In the genomic region with DNA sequence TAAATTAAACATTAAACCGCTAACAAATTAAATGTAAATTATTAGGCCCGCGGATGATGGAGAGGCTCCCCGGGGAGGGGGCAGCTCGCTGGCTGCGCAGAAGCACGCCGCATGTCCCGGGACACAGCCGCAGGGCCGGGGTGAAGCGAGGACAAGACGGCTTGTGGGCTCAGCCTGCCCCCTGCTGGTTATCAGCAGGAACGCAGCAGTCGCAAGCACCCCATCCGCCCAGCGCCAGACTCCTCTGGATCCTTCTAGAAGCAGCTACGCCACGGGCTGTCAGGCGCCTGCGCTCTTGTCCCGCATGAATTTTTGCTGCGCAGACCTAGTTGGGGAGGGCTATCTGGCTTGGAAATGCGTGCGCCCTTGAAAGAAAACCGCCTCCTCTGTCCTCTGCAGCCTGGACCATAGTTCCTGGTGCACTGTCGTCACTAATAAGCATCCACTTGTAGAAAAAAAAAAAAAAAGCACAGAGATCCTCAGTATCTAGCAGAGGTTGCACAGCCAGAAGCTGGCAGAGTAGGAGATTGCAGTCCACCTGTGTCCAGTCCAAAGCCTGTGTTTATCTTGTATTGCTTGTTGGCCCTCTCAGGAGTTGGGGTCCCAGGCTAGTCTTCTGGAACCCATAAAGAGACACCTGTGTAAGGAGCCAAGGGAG, we compare ENCODE assay signal across 7 mouse cellular contexts.
DNase-seq lines count a peak whose midpoint lies in the region; ATAC-seq lines count a peak whose summit lies in the region.

No protein-coding gene starts in this region.

- H3K4me3 ChIP-seq in embryonic facial prominence, embryonic 10.5 days, result peak overlapping the region; percentile 14; the same call in 1 of the 2 replicates
- 0 out of 2 replicates have a peak overlapping the region, but pooled peaks have one; percentile 8 for H3K4me3 ChIP-seq in midbrain, embryonic 14.5 days (replicated peaks; ENCODE audit: low read depth, low read length)

- peaks cover 45% of the 10 kb centered on the region for H3K4me1 ChIP-seq in embryonic facial prominence, embryonic 10.5 days
- H3K4me1 ChIP-seq in midbrain, embryonic 14.5 days (ENCODE audit: control insufficient read depth, insufficient read depth, low read length), result peaks cover 24% of the 10 kb centered on the region

- peaks cover 58% of the 10 kb centered on the region for H3K27me3 ChIP-seq in embryonic facial prominence, embryonic 10.5 days (replicated peaks; ENCODE audit: low read depth, poor library complexity, severe bottlenecking)
- peaks cover 3% of the 10 kb centered on the region; the same call in 1 of the 2 replicates for H3K27me3 ChIP-seq in midbrain, embryonic 14.5 days (ENCODE audit: control insufficient read depth, insufficient read depth, low read length)

- peak; percentile 83; the same call in 1 of the 2 replicates for ATAC-seq in midbrain, embryonic 14.5 days (ENCODE audit: low FRiP score, low TSS enrichment)

- H3K9ac ChIP-seq in midbrain, embryonic 14.5 days (replicated peaks; ENCODE audit: low read length), result no peak overlapping the region

- H3K9me3 ChIP-seq in embryonic facial prominence, embryonic 10.5 days, result no peaks in the 10 kb centered on the region
- H3K9me3 ChIP-seq in midbrain, embryonic 14.5 days (ENCODE audit: control insufficient read depth, low read length), result no peaks in the 10 kb centered on the region

- H3K36me3 ChIP-seq in embryonic facial prominence, embryonic 10.5 days (replicated peaks), result no peaks in the 10 kb centered on the region
- H3K36me3 ChIP-seq in midbrain, embryonic 14.5 days (ENCODE audit: control insufficient read depth, insufficient read depth, low read length), result no peaks in the 10 kb centered on the region

- DNase-seq in adrenal gland, postnatal 10 days, result peak; percentile 93
- peak; percentile 89 for DNase-seq in embryonic facial prominence, embryonic 10.5 days (ENCODE audit: low spot score)
- peak; percentile 98 for DNase-seq in heart, adult 11 months
- DNase-seq in kidney, adult 11 months, result peak; percentile 73
- peak; percentile 86 for DNase-seq in left cerebral cortex, postnatal 4 days
- peak; percentile 93 for DNase-seq in midbrain, embryonic 14.5 days
- DNase-seq in spleen, adult 18-20 months, result peak; percentile 38 to 64

- intact Hi-C loops in left cerebral cortex, postnatal 4 days (cut with DNase I), result loop anchor here (10.0 kb wide), 1 partner anchor 749 kb away; no protein-coding TSS in a partner anchor

- WGBS in embryonic facial prominence, embryonic 10.5 days, result 4% methylated on average over 27 of the region's 27 CpGs
- 3% methylated on average over 27 of the region's 27 CpGs for WGBS in midbrain, embryonic 14.5 days

- H3K27ac ChIP-seq in embryonic facial prominence, embryonic 10.5 days (replicated peaks), result no peak overlapping the region
- H3K27ac ChIP-seq in midbrain, embryonic 14.5 days (replicated peaks; ENCODE audit: low read depth, low read length), result no peak overlapping the region

- H3K4me2 ChIP-seq in midbrain, embryonic 14.5 days (ENCODE audit: low read length), result peak overlapping the region; percentile 37
